Mouse (Mus musculus) thymus, adult 2 months (tissue): ENCODE results near the gene Epsti1. TPM values are rescaled to one million over a fixed set of nuclear protein-coding genes. Genes with fewer than 3 reads are reported as not detected.

Source experiments
- DNase-seq: peaks from one replicate; pipeline ENCODE4 v3.0.0; 2021
- H3K27ac ChIP-seq: fragments of 200-500 bp; 2 replicates; pipeline ENCODE4 v1.5.1; 2012; ENCODE audit warnings: low read length, control low read depth; ENCODE audit not compliant: control insufficient read depth, insufficient read depth
- H3K27me3 ChIP-seq: fragments of 200-500 bp; 2 replicates; pipeline ENCODE4 v1.6.1; 2012; ENCODE audit warnings: mild to moderate bottlenecking, low read length, moderate library complexity, mixed read lengths; ENCODE audit not compliant: control insufficient read depth, insufficient read depth
- H3K36me3 ChIP-seq: fragments of 200-500 bp; 2 replicates; pipeline ENCODE4 v1.6.1; 2012; ENCODE audit warnings: mild to moderate bottlenecking, low read length, moderate library complexity; ENCODE audit not compliant: control insufficient read depth, insufficient read depth
- H3K4me1 ChIP-seq: fragments of 200-500 bp; replicated peaks from 2 replicates; pipeline ENCODE4 v1.6.1; 2012; ENCODE audit warnings: low read length; ENCODE audit not compliant: control insufficient read depth, insufficient read depth
- H3K4me3 ChIP-seq: fragments of 200-500 bp; 2 replicates; pipeline ENCODE4 v1.5.1; 2012; ENCODE audit warnings: mild to moderate bottlenecking, low read length, control low read depth, moderate library complexity; ENCODE audit not compliant: control insufficient read depth, insufficient read depth
- CTCF ChIP-seq: fragments of 200-500 bp; IDR thresholded peaks from 2 replicates; pipeline ENCODE4 v1.5.1; 2012; ENCODE audit warnings: mild to moderate bottlenecking, control low read depth, low read length, moderate library complexity, borderline replicate concordance; ENCODE audit not compliant: control insufficient read depth, poor library complexity, insufficient read depth; ENCODE audit errors: extremely low read depth
- POLR2A ChIP-seq: fragments of 200-500 bp; IDR thresholded peaks from 2 replicates; pipeline ENCODE4 v1.6.1; 2012; ENCODE audit warnings: mild to moderate bottlenecking, low read length, control low read depth, moderate library complexity; ENCODE audit not compliant: control insufficient read depth, poor library complexity, insufficient read depth; ENCODE audit errors: extremely low read depth
- WGBS: fragments of 180-500 bp; shearing (Covaris S2); methylation state at CpG from one replicate; pipeline ENCODE4 v1.1.7; 2018; 5-methylcytosine and 5-hydroxymethylcytosine counted together
- polyA plus RNA-seq: library from polyadenylated mRNA; depleted of rRNA; stranded (reverse); fragments of >200 nt; gene quantifications from 2 replicates; pipeline ENCODE4 v1.2.3, GENCODE M21; 2012; rRNA removed

Gene Epsti1
- polyA plus RNA-seq = 48.6 and 64.6 TPM in 2 replicates

DNA sequence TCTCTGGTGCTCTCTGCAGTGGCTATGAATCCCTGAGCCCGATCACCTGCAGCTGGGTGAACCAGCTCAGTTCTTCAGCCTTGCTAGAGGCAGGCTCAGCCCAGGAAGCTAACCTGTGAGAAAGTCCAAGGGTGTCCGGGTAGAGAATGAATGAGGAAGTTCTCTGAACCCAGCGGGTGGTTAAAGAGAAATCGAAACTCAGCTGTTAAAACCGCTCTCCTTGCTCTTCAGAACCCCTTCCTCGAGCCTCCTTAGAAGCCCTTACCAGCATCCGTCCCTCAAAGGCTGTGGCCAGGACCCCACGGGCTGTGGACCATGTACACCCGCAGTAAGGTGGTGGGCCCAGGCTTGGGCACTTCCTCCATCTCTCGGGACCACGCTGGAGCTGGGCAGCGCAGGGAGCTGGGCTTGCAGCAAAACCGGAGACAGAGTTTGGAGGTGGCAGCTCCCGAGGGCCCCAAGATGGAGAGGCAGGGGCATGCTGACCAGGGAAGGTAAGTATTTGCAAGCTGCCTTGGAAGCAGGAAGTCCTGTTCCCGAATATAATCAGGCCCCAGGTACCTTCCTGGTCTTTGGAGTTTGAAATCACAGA, at the start of gene Epsti1:
Gene Epsti1 (plus strand): TSS at position 69 of the 592 bp plus-strand sequence.
- Histone ChIP-seq H3K4me1 (peaks cover 17% of the 10 kb centered on the region), H3K4me3 (peak within 1 kb of the TSS; percentile 85), H3K27me3 (no peaks in the 10 kb centered on the region), H3K36me3 (no peaks in the 10 kb centered on the region), H3K27ac (peak within 1 kb of the TSS; percentile 81)
- 2% methylated on average over 15 of the region's 15 CpGs for WGBS
- DNase-seq = peak; percentile 42
- TF ChIP-seq CTCF (no peak), POLR2A (0 out of 2 replicates have a peak, but pooled peaks have one; percentile 31)

DNA sequence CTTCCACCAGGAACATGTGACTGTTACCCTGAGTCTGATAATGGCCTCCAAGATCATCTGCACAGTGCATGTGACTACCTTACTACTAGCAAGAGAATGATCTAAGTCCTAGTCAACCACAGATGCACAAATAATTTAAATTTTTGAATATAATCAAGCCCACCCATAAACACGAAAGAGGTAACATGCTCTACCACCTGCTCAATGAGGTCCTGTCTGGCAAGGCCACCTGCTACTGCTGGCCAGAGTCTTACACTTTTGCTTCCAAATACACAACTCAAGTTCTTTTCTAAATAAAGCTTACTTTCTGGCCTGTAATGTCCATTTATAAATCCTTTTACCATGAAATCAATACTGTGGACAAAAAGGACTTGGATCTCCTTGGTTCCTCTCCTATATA, 44.1 kb upstream of the Epsti1 start:
- no peak overlapping the region for H3K4me3 ChIP-seq
- H3K27me3 ChIP-seq = no peaks in the 10 kb centered on the region
- 77% methylated on average over 1 of the region's 1 CpGs for WGBS
- peak overlapping the region; percentile 94 for H3K27ac ChIP-seq
- TF ChIP-seq CTCF (no peak), POLR2A (no peak)
- peaks cover 4% of the 10 kb centered on the region for H3K36me3 ChIP-seq
- peaks cover 14% of the 10 kb centered on the region for H3K4me1 ChIP-seq
- no peak for DNase-seq

DNA sequence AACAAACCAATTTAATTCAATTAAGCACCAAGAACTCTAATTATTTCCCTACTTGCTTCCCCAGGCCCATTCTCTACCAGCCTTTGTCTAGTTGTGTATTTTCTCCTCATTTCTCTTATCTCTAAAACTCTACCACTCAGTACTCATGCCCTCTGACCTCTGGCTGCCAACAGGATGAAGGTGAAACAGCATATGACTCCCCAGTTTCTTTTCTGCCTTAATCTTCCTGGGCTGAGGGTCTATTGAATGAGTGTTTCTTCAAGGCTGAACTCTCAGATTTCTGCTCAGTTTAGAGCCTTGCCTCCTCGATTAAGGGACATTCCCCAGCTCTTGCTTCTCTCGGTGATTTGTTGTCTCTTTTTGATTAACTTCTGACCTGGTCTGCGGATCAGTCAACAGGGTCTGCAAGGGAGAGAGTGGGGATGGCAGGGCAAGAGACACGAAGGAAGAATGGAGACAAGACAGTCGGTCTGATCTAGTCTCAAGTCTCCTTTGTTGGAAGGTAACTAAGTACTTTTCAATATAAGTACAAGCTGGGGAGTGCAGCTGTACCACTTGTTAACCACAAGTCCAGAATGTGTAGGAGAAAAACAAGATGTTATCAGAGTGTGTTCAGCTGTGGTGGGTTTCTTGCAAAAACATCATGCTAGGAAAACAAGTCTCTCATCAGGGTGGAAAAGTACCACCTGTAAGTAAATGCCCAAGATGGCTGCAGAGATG, 43.0 kb upstream of the Epsti1 start:
- peak overlapping the region; percentile 99 for H3K27ac ChIP-seq
- 38% methylated on average over 5 of the region's 5 CpGs for WGBS

DNA sequence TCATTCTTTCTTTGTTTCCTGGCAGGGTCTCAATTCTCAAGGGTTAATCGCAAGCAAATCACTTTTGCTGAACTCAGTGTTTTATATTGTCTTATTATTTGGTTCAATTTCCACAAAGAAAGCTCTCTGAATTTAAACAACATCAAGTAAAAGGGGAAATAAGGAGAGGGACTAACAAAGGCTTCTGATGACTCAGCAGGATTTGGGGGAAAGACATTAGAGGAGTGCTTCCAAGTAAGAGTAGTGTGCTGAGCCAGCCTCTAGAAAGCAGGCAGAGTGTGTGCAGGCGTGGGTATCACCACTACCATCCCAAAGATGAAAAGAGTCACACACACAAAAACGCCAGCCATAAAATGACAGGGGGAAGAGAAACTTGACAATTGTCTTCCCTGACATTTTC, 40.0 kb upstream of the Epsti1 start:
- Histone ChIP-seq H3K27me3 (no peaks in the 10 kb centered on the region), H3K27ac (peak overlapping the region; percentile 78), H3K36me3 (no peaks in the 10 kb centered on the region), H3K4me1 (peaks cover 31% of the 10 kb centered on the region), H3K4me3 (no peak overlapping the region)
- DNase-seq = no peak
- no peak for TF ChIP-seq CTCF
- TF ChIP-seq POLR2A = no peak
- WGBS = 48% methylated on average over 3 of the region's 3 CpGs

More for the DNA sequence above, 43.0 kb upstream of the Epsti1 start:
- TF ChIP-seq POLR2A = no peak
- no peak for TF ChIP-seq CTCF
- Histone ChIP-seq H3K36me3 (no peaks in the 10 kb centered on the region), H3K27me3 (no peaks in the 10 kb centered on the region), H3K4me3 (peak overlapping the region; percentile 35), H3K4me1 (peaks cover 22% of the 10 kb centered on the region)
- DNase-seq = no peak

DNA sequence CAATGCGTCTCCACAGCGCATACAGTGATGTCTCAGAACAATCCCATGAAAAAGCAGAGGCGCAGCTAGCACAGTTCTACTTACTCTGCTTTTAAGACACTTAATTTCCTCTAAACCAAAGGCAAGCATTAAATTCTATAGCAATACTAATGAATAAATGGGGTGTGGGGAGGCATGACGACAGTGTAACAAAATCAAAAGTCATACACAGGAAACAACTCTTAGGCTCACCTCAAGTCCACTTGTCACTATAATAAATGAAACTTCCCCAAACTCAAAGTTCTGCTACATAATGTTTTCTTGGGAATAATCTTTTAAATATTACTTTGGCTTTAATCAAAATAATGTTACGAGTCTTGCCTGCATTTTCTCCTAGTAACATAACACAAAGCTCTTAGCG, 39.5 kb upstream of the Epsti1 start:
- peak overlapping the region; percentile 78 for H3K27ac ChIP-seq

DNA sequence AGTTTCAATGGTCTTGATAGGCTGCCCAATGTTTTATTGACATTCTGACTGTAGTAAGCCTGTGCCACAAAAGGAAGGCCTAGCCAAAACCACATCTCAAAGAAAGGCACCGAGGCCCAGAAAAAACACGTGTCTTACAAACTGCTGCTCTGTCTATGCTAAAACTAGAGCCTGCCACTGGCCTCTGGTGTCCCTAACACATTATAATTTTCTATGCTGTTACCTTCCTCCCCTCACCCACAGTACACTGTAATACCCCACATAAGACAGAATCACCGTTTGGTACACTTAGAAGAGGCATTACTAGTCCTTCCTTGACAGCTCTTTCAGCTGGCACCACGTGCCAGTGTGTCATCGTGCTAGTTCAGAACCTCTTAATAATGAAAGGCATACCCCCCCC, 36.4 kb upstream of the Epsti1 start:
- Histone ChIP-seq H3K4me3 (no peak overlapping the region), H3K27me3 (no peaks in the 10 kb centered on the region), H3K36me3 (no peaks in the 10 kb centered on the region; the same call in 1 of the 2 replicates), H3K27ac (peak overlapping the region; percentile 62), H3K4me1 (peaks cover 36% of the 10 kb centered on the region)
- no peak for DNase-seq
- TF ChIP-seq CTCF = no peak
- TF ChIP-seq POLR2A = no peak
- 25% methylated on average over 5 of the region's 5 CpGs for WGBS

More for the DNA sequence above, 39.5 kb upstream of the Epsti1 start:
- no peak for DNase-seq
- Histone ChIP-seq H3K27me3 (no peaks in the 10 kb centered on the region), H3K4me1 (peaks cover 33% of the 10 kb centered on the region), H3K36me3 (no peaks in the 10 kb centered on the region), H3K4me3 (no peak overlapping the region)
- TF ChIP-seq CTCF = no peak
- no peak for TF ChIP-seq POLR2A
- WGBS = 77% methylated on average over 6 of the region's 6 CpGs

DNA sequence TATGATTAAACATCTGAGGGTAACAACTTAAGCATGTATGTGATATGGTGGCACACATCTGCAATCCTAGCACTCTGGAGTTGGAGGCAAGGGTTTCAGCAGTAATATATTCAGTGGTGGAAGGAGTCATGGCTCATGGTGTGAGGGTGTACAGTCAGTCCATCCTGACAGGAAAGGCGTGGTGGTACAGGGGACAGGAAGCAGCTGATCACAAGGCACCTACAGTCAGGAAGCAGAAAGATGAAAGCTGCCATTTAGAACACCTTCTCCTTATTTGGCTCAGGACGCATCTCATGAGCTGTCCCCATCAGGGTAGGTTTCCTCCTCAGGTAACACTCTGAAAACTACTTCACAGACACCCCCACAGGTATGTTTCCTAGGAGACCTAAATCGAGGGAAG, 33.1 kb upstream of the Epsti1 start:
- TF ChIP-seq POLR2A (no peak), CTCF (no peak)
- 20% methylated on average over 3 of the region's 3 CpGs for WGBS

More for the DNA sequence above, 33.1 kb upstream of the Epsti1 start:
- H3K36me3 ChIP-seq = no peaks in the 10 kb centered on the region; the same call in 1 of the 2 replicates
- peaks cover 28% of the 10 kb centered on the region for H3K4me1 ChIP-seq
- H3K27ac ChIP-seq = peak overlapping the region; percentile 47
- H3K4me3 ChIP-seq = no peak overlapping the region
- no peaks in the 10 kb centered on the region for H3K27me3 ChIP-seq
- peak; percentile 13 for DNase-seq
